Mouse (Mus musculus) neural tube, embryonic 13.5 days (tissue): ENCODE results near the gene Krcc1. TPM values are rescaled to one million over a fixed set of nuclear protein-coding genes. Genes with fewer than 3 reads are reported as not detected.

ENCODE experiments used
- ATAC-seq: fragments of 200-750 bp; cut with Nextera tagmentation; 2 replicates; pipeline ENCODE4 v1.8.0; 2017; ENCODE audit warnings: low read depth, mild to moderate bottlenecking, moderate TSS enrichment, moderate library complexity
- H3K27ac ChIP-seq: fragments of 300-500 bp; sonication (generic); replicated peaks from 2 replicates; pipeline ENCODE4 v1.5.1; 2015; ENCODE audit warnings: moderate library complexity, mild to moderate bottlenecking, inconsistent platforms
- H3K27me3 ChIP-seq: fragments of 300-500 bp; sonication (generic); 2 replicates; pipeline ENCODE4 v1.6.1; 2015; ENCODE audit warnings: mild to moderate bottlenecking, inconsistent platforms
- H3K36me3 ChIP-seq: fragments of 300-500 bp; sonication (generic); 2 replicates; pipeline ENCODE4 v1.6.1; 2015; ENCODE audit warnings: mild to moderate bottlenecking, inconsistent platforms
- H3K4me1 ChIP-seq: fragments of 300-500 bp; sonication (generic); replicated peaks from 2 replicates; pipeline ENCODE4 v1.6.1; 2015; ENCODE audit warnings: inconsistent platforms
- H3K4me2 ChIP-seq: fragments of 300-500 bp; sonication (generic); 2 replicates; pipeline ENCODE4 v1.6.1; 2015; ENCODE audit warnings: inconsistent platforms, mild to moderate bottlenecking, moderate library complexity
- H3K4me3 ChIP-seq: fragments of 300-500 bp; sonication (generic); 2 replicates; pipeline ENCODE4 v1.5.1; 2015; ENCODE audit warnings: mild to moderate bottlenecking, inconsistent platforms
- H3K9ac ChIP-seq: fragments of 300-500 bp; sonication (generic); 2 replicates; pipeline ENCODE4 v1.6.1; 2015; ENCODE audit warnings: moderate library complexity, mild to moderate bottlenecking, inconsistent platforms
- H3K9me3 ChIP-seq: fragments of 300-500 bp; sonication (generic); 2 replicates; pipeline ENCODE4 v1.6.1; 2016; ENCODE audit warnings: inconsistent platforms
- WGBS: fragments of 180-500 bp; shearing (Covaris S2); methylation state at CpG from one replicate; pipeline ENCODE4 v1.1.7; 2015; 5-methylcytosine and 5-hydroxymethylcytosine counted together
- polyA plus RNA-seq: library from polyadenylated mRNA; unstranded; fragments of >200 nt; fragmentation: Nextera tagmentation; extraction: Ambion mirVana; gene quantifications from 2 replicates; pipeline ENCODE4 v1.2.1, GENCODE M21; 2015

Gene Krcc1
- polyA plus RNA-seq, result 24.0 and 27.6 TPM in 2 replicates

GRCm38 (mm10) chr6:71271389-71272315 is at the start of gene Krcc1:
TSS of gene Krcc1 (plus strand) at chr6:71271677.
- Histone ChIP-seq H3K27ac (peak within 1 kb of the TSS; percentile 97), H3K4me1 (peaks cover 18% of the 10 kb centered on the region), H3K27me3 (no peaks in the 10 kb centered on the region), H3K4me3 (peak within 1 kb of the TSS; percentile 91), H3K36me3 (no peaks in the 10 kb centered on the region), H3K9ac (peak within 1 kb of the TSS; percentile 99), H3K9me3 (no peaks in the 10 kb centered on the region), H3K4me2 (peak within 1 kb of the TSS; percentile 72)
- peak; percentile 94 for ATAC-seq
- under 1% methylated on average over 69 of the region's 84 CpGs for WGBS

- 82% methylated on average over 3 of the region's 3 CpGs for WGBS
- H3K27me3 ChIP-seq, result no peaks in the 10 kb centered on the region
- no peak overlapping the region for H3K4me3 ChIP-seq
- H3K9me3 ChIP-seq, result no peaks in the 10 kb centered on the region
- H3K4me1 ChIP-seq, result peaks cover 9% of the 10 kb centered on the region
- no peaks in the 10 kb centered on the region for H3K36me3 ChIP-seq
- no peak overlapping the region for H3K9ac ChIP-seq
- ATAC-seq, result no peak
- H3K27ac ChIP-seq, result no peak overlapping the region
- no peak overlapping the region for H3K4me2 ChIP-seq
These were observed 47.1 kb upstream of the Krcc1 start for GRCm38 (mm10) chr6:71224184-71224943.

- H3K4me2 ChIP-seq, result no peak overlapping the region
- no peaks in the 10 kb centered on the region for H3K27me3 ChIP-seq
- ATAC-seq, result no peak
- 41% methylated on average over 6 of the region's 6 CpGs for WGBS
- no peak overlapping the region for H3K9ac ChIP-seq
- H3K36me3 ChIP-seq, result no peaks in the 10 kb centered on the region
- peaks cover 9% of the 10 kb centered on the region for H3K4me1 ChIP-seq
- H3K9me3 ChIP-seq, result no peaks in the 10 kb centered on the region
- H3K27ac ChIP-seq, result no peak overlapping the region
- no peak overlapping the region for H3K4me3 ChIP-seq
These were observed 44.9 kb upstream of the Krcc1 start for GRCm38 (mm10) chr6:71226544-71226943.

GRCm38 (mm10) chr6:71227157-71227770 is 44.2 kb upstream of the Krcc1 start:
- Histone ChIP-seq H3K4me3 (no peak overlapping the region), H3K4me2 (no peak overlapping the region), H3K36me3 (no peaks in the 10 kb centered on the region), H3K9ac (no peak overlapping the region), H3K27ac (no peak overlapping the region), H3K27me3 (no peaks in the 10 kb centered on the region), H3K9me3 (no peaks in the 10 kb centered on the region), H3K4me1 (peaks cover 9% of the 10 kb centered on the region)
- ATAC-seq, result no peak
- WGBS, result 5% methylated on average over 7 of the region's 7 CpGs

GRCm38 (mm10) chr6:71235121-71235520 is 36.4 kb upstream of the Krcc1 start:
- no peak overlapping the region for H3K9ac ChIP-seq
- ATAC-seq, result no peak
- H3K27me3 ChIP-seq, result no peaks in the 10 kb centered on the region
- no peaks in the 10 kb centered on the region for H3K9me3 ChIP-seq
- WGBS, result 83% methylated on average over 13 of the region's 13 CpGs
- H3K36me3 ChIP-seq, result no peaks in the 10 kb centered on the region
- no peak overlapping the region for H3K4me3 ChIP-seq
- H3K4me1 ChIP-seq, result no peaks in the 10 kb centered on the region
- H3K4me2 ChIP-seq, result no peak overlapping the region
- no peak overlapping the region for H3K27ac ChIP-seq

GRCm38 (mm10) chr6:71235944-71236343 is 35.5 kb upstream of the Krcc1 start:
- Histone ChIP-seq H3K4me1 (no peaks in the 10 kb centered on the region), H3K27me3 (no peaks in the 10 kb centered on the region), H3K4me2 (no peak overlapping the region), H3K36me3 (no peaks in the 10 kb centered on the region), H3K4me3 (no peak overlapping the region), H3K9me3 (no peaks in the 10 kb centered on the region), H3K9ac (no peak overlapping the region), H3K27ac (no peak overlapping the region)
- no peak for ATAC-seq
- whole genome bisulfite sequencing, result 51% methylated on average over 3 of the region's 3 CpGs

- no peak for ATAC-seq
- Histone ChIP-seq H3K9me3 (no peaks in the 10 kb centered on the region), H3K27ac (no peak overlapping the region), H3K4me2 (no peak overlapping the region), H3K4me3 (no peak overlapping the region), H3K36me3 (no peaks in the 10 kb centered on the region), H3K27me3 (no peaks in the 10 kb centered on the region), H3K4me1 (no peaks in the 10 kb centered on the region), H3K9ac (no peak overlapping the region)
- WGBS, result 81% methylated on average over 6 of the region's 6 CpGs
These were observed 35.0 kb upstream of the Krcc1 start for GRCm38 (mm10) chr6:71236506-71236905.

GRCm38 (mm10) chr6:71237031-71237431 is 34.4 kb upstream of the Krcc1 start:
- H3K9me3 ChIP-seq, result no peaks in the 10 kb centered on the region

GRCm38 (mm10) chr6:71239069-71239750 is 32.3 kb upstream of the Krcc1 start:
- no peak overlapping the region for H3K4me2 ChIP-seq
- WGBS, result 93% methylated on average over 26 of the region's 26 CpGs
- no peak overlapping the region for H3K4me3 ChIP-seq
- H3K27ac ChIP-seq, result no peak overlapping the region
- H3K4me1 ChIP-seq, result no peaks in the 10 kb centered on the region
- H3K27me3 ChIP-seq, result no peaks in the 10 kb centered on the region
- no peak for ATAC-seq
- H3K9me3 ChIP-seq, result no peaks in the 10 kb centered on the region
- no peaks in the 10 kb centered on the region for H3K36me3 ChIP-seq
- H3K9ac ChIP-seq, result no peak overlapping the region

More at GRCm38 (mm10) chr6:71237031-71237431, 34.4 kb upstream of the Krcc1 start:
- Histone ChIP-seq H3K27ac (no peak overlapping the region), H3K9ac (no peak overlapping the region), H3K36me3 (no peaks in the 10 kb centered on the region), H3K27me3 (no peaks in the 10 kb centered on the region), H3K4me3 (no peak overlapping the region), H3K4me1 (no peaks in the 10 kb centered on the region), H3K4me2 (no peak overlapping the region)
- ATAC-seq, result no peak
- 88% methylated on average over 6 of the region's 6 CpGs for WGBS

- no peak overlapping the region for H3K9ac ChIP-seq
- H3K36me3 ChIP-seq, result no peaks in the 10 kb centered on the region
- H3K4me1 ChIP-seq, result no peaks in the 10 kb centered on the region
- H3K27ac ChIP-seq, result no peak overlapping the region
- no peak overlapping the region for H3K4me3 ChIP-seq
- no peak overlapping the region for H3K4me2 ChIP-seq
- no peaks in the 10 kb centered on the region for H3K27me3 ChIP-seq
- no peaks in the 10 kb centered on the region for H3K9me3 ChIP-seq
- WGBS, result 76% methylated on average over 7 of the region's 7 CpGs
- no peak for ATAC-seq
These were observed 30.6 kb upstream of the Krcc1 start for GRCm38 (mm10) chr6:71240831-71241230.

- WGBS, result 91% methylated on average over 1 of the region's 1 CpGs
- no peak for ATAC-seq
These were observed 28.7 kb upstream of the Krcc1 start for GRCm38 (mm10) chr6:71242811-71243210.

More at GRCm38 (mm10) chr6:71242811-71243210, 28.7 kb upstream of the Krcc1 start:
- Histone ChIP-seq H3K36me3 (no peaks in the 10 kb centered on the region), H3K27me3 (no peaks in the 10 kb centered on the region), H3K4me3 (no peak overlapping the region), H3K9ac (no peak overlapping the region), H3K27ac (no peak overlapping the region), H3K9me3 (no peaks in the 10 kb centered on the region), H3K4me2 (no peak overlapping the region), H3K4me1 (no peaks in the 10 kb centered on the region)
